Mouse (Mus musculus): ENCODE data around the gene Slc39a3.
"Not testable (repeated sequence)": the region's sequence is repeated elsewhere in the genome, so short reads cannot be mapped to it uniquely, and the experiment has no call there.

Slc39a3 gene

DNA sequence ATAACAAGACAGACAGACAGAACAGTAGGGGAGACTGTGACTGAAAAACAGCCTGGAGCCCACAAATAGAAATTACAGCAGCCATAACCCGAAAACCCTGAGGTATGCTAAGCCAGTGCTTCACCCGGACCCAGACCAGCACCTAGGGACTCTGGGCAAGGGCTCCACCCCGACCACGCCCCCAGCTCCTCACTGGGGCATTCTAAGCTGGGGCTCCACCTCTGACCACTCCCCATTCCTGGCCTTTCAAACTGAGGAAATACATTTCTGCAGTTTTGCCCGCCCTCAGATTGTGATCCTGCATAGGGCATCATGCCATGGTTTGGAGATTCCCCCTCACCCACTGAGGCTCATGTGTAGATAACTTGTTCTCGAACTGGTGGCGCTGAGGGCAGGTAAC is 30.0 kb downstream of the Slc39a3 start:
- no peak for DNase-seq (ENCODE audit: low read depth, low spot score)

- no peak for DNase-seq (ENCODE audit: low read depth, low spot score)
Measured at GRCm38 (mm10) chr10:81006005-81006677, 31.1 kb downstream of the Slc39a3 start.

DNA sequence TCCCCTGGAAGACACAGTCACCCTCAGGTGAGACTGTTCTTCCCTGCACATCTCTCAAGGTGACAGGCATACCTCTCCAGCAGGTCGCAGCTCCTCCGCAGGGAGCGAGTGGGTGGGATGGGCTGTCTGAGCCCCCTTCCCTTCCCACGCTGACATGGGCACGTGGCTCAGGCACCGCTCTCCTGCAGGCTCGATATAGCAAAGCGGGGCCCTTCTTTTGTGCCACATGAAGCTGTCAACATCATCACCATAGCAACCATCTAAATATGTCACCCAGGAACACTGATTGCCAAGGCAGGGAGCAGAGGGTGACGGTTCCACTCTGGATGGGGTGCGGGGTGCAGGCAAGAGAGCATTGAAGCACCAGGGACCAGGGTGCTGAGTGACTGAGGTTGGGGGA is 36.1 kb downstream of the Slc39a3 start:
- no peak for DNase-seq (ENCODE audit: low read depth, low spot score)

DNA sequence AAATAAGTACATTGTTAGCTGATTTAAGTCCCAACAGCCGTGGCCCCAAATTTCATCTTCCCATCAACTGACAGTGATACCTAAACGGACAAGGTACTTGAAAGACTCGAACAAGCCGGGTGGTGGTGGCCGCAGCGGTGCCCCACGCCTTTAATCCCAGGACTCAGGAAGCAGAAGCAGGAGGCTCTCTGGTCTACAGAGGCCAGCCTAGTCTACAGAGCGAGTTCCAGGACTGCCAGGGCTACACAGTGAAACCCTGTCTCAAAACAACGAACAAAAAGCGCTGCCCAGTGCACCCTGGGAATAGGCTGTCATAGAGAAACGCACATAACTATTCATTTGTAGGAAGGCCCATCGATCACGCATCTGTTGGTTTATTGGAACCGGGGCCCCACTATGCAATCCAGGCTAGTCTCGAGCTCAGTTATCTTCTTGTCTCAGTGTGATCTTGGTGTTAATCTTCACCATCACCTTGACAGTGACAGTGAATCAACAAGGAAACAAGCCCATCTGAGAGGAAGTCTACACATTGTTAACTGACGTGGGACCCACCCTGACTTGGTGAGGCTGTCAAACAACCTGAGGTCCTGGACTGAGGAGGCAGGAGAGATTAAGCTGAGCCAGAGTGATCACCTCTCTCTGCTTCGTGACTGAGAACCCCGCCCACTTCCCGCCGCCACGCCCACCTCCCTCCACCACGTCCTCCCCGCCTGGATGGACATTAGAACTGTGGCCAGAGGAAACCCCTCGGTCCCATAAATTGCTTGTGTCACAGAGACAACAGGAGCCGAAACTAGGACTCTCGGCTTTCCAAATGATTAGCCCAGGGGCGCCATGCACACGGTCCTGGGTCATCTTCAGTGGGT is 36.8 kb downstream of the Slc39a3 start:
- no peak for DNase-seq (ENCODE audit: low read depth, low spot score)

- DNase-seq (ENCODE audit: low read depth, low spot score), result peak; percentile 82
Measured at GRCm38 (mm10) chr10:80999362-81000196, 37.6 kb downstream of the Slc39a3 start.

GRCm38 (mm10) chr10:80998778-80999177 is 38.4 kb downstream of the Slc39a3 start:
- no peak for DNase-seq (ENCODE audit: low read depth, low spot score)

DNA sequence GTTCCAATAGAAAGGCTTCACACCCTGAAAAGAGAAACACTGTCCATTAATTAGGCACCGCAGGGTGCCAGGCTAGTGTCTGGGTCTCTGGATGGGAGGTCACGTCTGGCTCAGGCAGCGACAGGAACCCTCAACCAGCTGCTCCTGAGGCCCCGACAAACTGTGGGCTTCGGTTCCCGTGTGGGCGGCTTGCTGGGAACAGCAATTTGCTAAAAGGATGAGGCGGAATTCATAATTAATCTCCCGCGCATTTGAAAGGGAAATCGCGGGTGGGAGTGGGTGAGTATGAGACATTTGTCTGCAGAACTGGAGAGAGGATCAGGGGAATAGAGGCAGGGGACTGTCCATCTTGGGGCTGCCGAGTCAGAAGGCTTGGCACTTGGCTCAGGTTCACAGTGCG is 39.2 kb downstream of the Slc39a3 start:
- no peak for DNase-seq (ENCODE audit: low read depth, low spot score)

- DNase-seq (ENCODE audit: low read depth, low spot score), result no peak
Measured at GRCm38 (mm10) chr10:80997332-80997731, 39.9 kb downstream of the Slc39a3 start.

DNA sequence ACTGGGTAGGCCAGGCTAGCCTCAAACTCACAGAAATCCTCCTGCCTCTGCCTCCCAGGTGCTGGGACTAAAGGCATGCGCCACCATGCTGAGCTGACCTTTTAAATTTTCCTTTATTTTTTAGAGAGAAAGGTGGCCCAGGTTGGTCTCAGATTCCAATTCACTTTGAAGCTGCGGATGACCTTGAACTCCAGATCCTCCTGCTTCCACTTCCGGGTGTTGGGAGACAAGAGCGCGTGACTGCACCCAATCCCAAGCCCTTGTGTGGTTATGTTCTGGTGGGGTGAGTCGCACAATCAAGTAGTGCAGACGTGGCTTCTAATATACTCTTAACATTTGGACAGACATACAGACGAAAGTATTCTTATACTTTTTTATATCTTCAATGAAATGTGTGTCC is 40.7 kb downstream of the Slc39a3 start:
- no peak for DNase-seq (ENCODE audit: low read depth, low spot score)

- DNase-seq (ENCODE audit: low read depth, low spot score), result peak; percentile 67
Measured at GRCm38 (mm10) chr10:80995091-80995632, 42.1 kb downstream of the Slc39a3 start.

- no peak for DNase-seq (ENCODE audit: low read depth, low spot score)
Measured at GRCm38 (mm10) chr10:80994621-80995020, 42.6 kb downstream of the Slc39a3 start.

- no peak for DNase-seq (ENCODE audit: low read depth, low spot score)
Measured at GRCm38 (mm10) chr10:80993276-80993675, 44.0 kb downstream of the Slc39a3 start.

DNA sequence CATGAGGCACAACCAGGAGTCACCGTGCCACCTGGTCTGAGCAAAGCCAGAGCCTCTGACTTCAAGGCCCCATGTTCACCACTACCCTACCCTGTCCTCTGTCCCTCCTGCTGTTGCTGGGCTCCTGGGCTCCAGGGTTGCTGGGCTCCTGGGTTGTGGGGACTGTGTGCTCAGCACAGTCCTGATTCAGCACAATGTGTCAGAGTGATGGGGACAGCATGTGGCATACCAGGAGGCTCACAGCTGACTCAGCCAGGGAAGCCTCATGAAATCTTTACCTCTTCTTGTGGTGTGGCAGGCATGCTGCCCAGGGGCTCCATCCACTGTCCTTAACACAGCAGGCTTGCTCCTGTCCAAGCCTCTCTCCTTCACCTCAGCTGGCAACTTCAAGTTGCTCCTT is 45.3 kb downstream of the Slc39a3 start:
- no peak for DNase-seq (ENCODE audit: low read depth, low spot score)

- DNase-seq (ENCODE audit: low read depth, low spot score), result no peak
Measured at GRCm38 (mm10) chr10:80991007-80991406, 46.2 kb downstream of the Slc39a3 start.

GRCm38 (mm10) chr10:80990406-80990805 is 46.8 kb downstream of the Slc39a3 start:
- no peak for DNase-seq (ENCODE audit: low read depth, low spot score)

DNA sequence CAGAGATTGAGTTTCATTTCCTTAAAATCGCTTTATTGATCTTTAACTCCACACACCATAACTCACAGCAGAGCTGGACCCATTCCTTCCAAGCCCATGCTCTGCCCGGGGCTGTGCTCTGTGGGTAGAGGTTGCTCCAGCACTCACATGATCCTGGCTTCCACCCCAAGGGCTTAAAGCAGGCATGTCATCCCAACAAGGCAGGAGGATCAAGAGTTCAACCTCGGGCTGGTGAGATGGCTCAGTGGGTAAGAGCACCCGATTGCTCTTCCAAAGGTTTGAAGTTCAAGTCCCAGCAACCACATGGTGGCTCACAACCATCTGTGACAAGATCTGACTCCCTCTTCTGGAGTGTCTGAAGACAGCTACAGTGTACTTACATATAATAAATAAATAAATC is 47.4 kb downstream of the Slc39a3 start:
- DNase-seq (ENCODE audit: low read depth, low spot score), result not testable (repeated sequence)

DNA sequence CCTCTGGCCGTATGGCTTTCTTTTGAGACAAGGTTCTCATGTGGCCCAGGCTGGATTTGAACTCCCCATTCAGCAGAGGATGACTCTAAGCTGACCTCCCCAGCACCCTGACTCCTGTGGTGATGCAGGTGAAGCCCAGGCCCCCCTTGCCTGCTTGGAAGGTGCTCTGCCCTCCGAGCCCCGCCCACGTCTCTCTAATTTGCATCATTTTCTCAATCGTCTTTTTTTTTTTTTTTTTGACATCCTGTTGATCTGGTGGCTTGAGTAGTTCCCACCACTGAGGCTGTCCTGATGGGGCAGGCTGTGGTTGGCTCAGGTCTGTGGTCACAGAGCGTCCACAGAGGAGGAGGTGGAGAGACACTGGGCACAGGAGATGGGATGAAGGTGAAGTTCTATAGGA is 47.8 kb downstream of the Slc39a3 start:
- DNase-seq (ENCODE audit: low read depth, low spot score), result no peak

DNA sequence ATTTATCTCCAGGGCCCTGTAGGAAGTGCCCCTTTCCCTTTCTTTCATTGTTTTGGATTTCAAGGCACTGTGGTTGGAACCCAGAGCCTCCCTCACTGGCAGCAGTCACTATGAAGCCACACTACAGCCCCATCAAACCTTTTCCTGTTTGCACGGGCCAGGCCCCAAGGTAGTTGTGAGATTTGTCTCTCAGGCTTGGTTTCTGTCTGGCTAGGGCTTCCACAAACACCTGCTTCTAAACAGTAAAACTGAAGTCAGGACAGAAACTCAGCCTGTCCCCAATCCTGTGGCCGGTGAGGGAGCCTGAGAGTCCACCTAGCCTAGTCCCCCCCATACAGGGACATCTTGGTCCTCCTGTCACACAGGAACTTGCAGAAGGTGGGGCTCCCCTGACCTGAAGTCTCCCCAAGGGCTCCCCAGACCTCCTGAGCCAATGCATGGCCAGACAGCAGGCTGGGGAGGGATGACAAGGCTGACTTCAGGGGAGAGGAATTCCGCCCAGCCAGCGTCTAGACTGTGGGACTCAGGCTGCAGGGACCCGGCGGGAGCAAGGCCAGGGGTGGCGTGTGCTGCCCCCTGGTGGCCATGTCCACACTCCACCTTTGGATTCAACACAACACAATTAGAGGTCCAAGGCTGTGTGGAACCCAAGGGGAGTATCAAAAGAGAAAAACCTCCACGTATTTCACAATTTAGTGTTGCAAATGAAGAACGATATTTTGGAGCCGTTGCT is 49.4 kb downstream of the Slc39a3 start:
- DNase-seq (ENCODE audit: low read depth, low spot score), result peak; percentile 84

GRCm38 (mm10) chr10:80986754-80987153 is 50.5 kb downstream of the Slc39a3 start:
- no peak for DNase-seq (ENCODE audit: low read depth, low spot score)

GRCm38 (mm10) chr10:80985970-80986701 is 51.1 kb downstream of the Slc39a3 start:
- no peak for DNase-seq (ENCODE audit: low read depth, low spot score)
